Mouse (Mus musculus) WW6 (cell line): ENCODE data around the gene Col24a1.
"Not testable (repeated sequence)": the region's sequence is repeated elsewhere in the genome, so short reads cannot be mapped to it uniquely, and the experiment has no call there.

ENCODE experiments used
- DNase-seq: peaks from one replicate; pipeline ENCODE4 v3.0.0-alpha.2; 2013; ENCODE audit warnings: low read depth, low spot score

Col24a1 gene

DNA sequence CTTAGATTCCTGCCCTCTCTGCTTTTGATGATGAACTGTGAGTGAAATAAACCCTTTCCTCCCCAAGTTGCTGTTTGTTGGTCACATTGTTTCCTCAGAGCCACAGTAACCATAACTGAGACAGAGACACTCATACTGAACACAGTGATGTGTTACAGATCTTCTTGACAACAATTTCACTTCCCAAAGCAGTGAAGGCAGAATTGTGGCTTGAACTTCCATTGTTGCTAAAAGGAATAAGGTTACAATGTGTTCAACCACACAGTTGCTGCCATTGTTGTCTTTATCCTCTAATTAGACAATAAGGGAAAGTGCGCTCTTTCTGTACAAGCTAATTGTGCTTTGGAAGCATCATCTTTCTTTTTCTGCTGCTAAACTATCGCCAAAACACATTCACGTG lies 61.7 kb downstream of the Col24a1 start:
- DNase-seq, result no peak

DNA sequence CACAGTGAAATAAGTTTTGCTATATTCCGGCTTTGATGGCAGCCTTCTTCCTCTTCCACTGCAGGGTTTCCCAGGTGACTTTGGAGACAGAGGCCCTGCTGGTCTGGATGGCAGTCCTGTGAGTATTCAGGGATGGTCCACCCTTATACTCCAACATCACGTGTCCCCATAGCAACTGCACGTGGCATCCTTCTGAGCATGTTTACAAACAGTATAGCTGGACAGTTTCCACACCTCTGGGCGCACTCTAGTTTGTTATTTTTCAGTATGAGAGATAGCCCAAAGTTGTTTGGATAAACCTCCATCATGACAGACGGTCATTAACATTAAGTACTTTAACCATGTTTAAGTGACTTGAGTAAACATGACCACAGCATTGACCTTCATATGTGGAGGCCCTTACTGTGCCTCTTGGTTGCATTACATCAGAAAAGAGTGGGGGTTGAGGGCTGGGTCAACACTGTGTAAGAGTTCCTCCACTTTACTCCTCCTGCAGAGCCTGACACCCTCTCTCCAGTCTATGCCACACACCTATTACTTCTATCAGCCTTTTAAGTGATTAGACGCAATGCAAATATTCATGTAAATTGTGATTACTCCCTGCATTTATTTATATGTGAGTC lies 64.7 kb downstream of the Col24a1 start:
- DNase-seq, result no peak

DNA sequence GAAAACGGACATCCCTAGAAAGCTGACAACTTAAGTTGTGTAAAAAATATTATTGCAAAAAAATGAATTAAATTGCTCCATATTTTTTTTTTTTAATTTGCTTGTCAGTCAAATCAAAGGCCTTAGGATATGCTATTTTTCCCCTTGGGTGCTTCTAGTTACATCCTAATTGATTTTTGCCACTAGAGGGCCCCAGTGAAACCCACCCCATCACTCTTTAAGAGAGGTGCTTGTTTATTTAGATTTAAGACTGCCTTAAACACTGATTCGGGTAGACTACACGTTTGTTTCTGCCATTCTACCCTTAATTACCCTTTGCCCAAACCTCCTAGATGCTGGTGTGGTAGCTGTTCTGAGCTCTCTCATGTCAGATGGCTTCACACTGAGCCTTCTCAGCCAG lies 73.0 kb downstream of the Col24a1 start:
- DNase-seq, result no peak

DNA sequence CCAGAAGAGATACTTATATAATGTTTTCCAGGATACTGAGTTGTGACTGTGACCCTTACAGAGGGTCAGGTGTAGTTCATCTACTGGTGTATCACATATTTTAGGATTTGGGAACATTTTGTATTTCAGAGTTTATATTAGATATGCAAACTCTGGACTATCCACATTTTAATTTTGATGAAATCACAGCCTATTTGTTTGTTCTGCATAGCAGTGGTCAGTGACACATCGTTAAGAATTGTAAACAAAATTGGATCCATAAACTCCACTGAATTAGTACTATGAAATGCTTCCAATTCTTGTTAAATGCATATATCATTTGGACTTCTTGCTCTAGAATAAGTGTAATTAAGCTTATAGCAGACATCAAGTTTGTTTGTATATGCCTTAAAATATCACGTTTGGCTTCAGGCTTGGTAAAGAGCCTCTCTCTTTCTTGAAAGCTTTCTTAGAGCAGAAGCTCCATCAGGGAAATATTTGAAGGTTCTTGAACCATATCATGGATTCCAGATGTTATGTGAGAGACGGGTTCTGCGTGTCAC lies 75.0 kb downstream of the Col24a1 start:
- no peak for DNase-seq

DNA sequence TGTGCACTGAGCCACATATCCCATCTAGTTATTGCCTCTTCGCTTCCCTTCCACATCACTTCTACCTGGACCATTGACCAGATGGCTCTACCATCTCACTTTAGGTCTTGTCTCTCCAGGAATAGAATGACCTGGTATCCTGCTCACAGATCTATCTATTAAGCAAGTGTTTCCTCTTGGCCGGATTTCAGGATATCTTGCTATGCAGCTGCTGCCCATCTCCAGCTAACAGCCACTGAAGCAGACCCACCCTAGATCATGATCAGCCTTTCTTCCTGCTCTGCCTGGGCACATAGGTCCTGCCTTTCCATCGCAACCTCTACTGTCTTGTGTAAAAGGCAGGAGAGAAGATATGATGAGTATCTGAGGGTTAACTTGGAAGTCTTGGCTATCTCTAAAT lies 84.0 kb downstream of the Col24a1 start:
- no peak for DNase-seq

DNA sequence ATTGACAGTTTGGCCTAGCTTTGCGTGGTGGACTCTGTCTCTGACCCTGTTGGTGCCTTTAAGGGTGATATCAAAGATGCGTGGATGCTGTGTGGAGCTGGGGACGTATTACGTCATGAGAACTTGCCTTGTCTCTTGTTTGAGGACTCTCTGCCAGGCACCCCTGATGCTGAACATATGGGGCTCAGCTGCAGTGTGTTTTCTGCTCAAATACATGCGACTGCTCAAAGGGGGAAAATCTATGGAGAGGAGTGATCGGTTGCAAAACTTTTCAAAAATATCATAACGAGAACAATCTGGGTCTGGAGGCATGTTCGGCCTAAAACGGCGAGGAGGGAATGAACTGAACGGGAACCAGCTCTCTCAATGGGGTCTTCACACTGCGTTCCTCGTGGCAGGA lies 90.8 kb downstream of the Col24a1 start:
- DNase-seq, result no peak

DNA sequence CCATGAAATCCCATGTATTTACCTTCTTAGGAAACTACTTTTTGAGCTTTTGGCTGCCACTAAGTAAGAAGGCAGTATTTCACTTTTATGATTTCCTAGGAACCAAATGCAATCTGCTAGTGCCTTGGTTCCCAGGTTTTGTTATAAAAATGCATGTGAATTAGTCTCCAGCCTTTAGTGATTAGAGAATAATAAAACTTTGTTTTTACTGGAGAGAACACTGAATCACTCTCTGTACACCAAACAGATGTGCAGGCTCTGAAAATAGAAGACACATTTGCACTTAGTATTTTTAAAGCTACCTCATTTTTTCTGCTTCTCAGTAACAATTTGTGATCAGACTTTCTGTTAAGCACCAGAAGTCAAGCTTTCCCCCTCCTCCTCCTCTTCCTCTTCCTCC lies 94.2 kb downstream of the Col24a1 start:
- no peak for DNase-seq

DNA sequence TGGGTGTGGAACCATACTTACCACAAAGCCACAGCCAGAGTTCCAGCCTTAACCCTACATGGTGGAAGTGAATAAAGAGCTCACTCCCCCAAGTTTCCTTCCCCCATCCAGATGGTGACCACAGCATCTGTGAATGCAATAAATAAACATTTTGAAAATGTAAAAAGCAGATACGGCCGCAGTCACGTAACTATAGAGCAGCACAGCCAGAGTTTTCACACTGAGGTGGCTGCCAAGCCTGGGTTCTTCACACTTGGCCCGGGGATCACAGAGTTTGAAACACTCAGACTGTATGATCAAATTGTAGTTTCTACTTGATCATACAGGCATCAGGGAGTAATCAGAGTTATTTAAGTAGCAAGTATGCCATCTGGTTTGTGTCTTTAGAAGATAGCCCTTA lies 98.4 kb downstream of the Col24a1 start:
- no peak for DNase-seq

DNA sequence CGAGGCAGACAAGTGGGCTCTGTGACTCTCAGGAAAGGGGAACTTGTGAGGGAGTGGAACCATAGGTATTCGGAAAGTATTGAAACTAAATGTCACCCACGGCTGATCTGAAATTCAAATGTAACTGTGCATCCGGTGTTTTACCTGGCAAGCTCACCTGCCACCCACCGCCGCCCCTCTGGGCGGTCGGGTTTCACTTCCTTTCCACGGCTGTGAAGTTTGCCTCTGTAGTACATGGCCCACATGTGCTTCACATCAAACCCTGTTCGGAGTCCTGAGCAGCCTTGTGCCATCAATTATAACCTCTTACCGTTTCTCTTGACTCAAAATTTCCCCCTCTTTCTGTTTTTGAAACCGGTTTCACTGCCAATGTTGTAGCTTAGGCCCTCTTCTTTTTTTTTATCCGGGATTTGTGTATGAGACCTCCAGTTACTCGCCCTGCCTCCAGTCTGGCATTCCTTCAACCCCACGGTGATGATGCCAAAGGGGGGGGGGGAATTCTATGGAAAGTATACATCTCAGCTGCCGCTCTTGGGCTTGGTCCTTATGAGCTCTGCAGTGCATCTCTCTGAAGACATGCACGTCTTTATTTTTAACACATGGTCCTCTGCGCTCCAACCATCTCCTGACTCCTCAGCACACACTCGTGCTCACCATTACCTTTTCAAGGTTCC lies 99.9 kb downstream of the Col24a1 start:
- DNase-seq, result no peak

DNA sequence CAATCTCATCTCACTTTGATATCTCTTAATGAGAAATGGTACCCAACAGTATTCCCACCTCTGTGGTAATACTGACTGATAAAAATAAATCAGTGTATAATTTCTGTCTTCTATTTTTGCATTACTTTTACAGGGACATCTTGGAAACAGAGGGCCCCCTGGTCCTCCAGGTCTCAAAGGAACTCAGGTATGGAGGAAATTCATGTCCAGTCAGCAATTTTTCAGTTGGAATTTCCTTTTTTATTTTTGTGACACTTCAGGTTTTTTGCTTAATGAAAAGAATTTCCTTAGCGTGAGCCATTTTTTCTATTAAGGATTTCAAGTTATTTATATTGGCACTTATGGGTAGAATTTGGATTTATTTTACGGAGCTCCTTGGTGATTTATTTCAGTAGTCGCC lies 106.9 kb downstream of the Col24a1 start:
- DNase-seq, result no peak

DNA sequence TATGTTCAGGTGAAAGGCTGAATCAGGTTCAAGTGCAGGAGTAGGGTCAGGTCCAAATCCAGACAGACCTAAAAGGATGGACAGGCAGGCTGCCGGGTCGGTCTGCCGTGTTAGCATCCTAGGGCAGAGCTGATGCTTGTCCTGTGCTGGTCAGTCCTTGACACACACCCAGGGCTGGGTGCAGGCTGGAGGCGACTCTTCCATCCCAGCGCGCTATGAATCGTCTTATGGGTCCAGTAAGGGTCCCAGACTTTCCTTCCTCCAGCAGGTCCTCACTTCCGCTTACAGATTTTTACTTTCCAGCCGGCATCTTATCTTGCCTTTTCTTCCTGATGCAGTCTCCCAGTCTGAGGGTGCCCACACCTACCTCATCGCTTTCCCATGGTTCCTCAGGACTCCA lies 110.0 kb downstream of the Col24a1 start:
- no peak for DNase-seq

DNA sequence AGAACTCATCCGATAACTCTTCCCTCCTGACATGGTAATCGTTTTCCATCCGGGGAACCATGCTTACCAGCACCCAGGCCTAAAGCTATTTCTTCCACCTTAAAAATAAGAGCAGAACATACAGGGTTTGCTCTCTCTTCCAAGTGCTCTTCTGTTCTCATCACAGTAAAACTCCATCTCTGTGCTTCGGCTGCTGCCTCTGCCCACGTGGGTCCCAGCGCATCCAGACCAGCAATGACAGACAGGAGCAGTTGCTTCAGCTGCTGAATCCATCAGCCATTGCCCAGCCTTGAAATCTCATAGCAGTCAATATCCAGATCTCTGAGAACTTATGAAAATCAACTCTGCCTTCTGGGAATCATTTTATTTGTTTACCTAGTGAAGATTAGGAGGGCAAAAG lies 110.7 kb downstream of the Col24a1 start:
- DNase-seq, result no peak

DNA sequence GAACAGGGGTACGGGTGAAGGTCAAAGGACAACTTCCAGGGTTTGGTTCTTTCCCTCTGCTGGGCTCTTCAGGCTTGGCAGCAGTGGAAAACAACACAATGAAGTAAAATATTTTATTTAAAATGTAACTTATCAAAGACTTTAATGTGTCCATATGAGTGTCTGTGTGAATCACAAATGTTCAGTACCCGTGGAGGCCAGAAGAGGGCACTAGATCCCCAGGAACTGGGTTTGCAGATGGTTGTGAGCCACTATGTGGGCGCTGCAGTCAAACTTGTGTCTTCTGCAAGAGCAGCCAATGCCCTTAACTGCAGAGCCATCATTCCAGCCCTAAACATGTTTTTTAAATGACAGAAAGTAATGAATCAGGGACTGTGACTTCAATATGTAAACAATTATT lies 115.8 kb downstream of the Col24a1 start:
- no peak for DNase-seq

DNA sequence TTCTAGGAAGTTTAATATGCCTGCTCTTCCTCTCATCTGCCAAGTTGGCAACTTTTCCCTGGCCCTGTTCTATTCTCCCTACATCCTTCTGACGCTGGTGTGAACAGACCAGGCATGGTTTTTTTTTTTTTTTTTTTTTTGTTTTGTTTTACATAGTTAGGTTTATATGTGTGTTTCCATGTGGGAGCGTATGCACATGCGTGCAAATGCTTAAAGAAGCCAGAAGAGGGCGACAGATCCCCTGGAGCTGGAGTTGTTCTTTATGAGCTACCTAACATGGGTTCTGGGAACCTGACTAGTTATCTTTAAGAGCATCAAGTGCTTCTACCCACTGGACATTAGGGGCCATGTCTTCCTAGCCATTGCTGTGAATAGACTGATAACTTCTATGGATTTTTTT lies 119.9 kb downstream of the Col24a1 start:
- no peak for DNase-seq

DNA sequence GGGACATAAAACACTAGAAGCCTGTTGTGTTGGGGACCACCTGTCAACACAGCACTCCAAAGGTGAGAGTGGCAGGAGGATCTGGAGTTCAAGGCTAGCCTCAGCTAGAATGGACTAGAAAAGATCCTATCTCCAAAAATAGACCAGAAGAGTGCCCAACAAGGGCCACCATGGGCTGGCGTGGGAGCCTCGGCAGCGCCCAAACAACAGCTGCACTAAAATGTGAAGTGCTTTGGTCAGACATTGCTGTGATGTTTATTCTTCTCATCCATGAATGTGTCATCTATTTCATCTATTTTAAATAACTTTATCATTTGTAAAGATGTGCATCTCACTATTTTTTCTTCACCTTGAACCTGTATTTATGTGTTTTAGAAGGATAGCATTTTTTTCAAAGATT lies 122.1 kb downstream of the Col24a1 start:
- no peak for DNase-seq

DNA sequence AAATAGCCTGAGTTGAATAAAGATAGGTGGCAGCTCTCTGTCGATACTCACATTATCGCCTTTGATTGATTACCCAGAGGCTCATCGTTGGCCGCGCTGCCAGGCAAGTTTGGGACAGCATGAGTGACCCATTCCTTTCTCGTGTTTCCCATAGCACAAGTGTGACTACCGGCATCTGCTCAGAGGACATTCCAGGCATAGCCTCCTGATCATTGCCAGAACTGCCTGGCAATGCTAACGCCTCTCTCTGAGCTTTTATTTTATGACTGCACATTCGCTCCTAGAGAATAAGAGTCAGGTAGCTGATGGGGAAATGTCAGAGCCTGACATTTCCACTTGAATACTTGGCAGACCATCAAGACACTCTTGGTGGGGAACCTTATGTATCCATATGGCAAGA lies 125.5 kb downstream of the Col24a1 start:
- DNase-seq, result no peak

DNA sequence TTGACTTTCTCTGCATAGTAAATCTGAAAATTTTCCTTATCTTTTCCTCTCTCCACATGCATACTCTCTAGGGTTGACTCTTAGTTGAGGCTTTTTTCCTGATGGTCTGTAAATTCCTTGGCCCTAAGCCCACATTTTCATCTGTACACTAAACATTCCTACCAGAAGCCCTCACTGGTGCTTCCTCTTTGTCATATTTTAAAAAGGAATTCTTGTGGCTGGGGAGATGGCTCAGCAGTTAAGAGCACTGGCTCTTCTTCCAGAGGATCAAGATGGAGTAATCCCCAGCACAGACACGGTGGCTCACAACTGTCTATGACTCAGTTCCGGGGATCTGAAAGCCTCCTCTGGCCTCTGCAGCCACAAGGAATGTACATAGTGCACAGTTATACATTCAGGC lies 128.1 kb downstream of the Col24a1 start:
- no peak for DNase-seq

DNA sequence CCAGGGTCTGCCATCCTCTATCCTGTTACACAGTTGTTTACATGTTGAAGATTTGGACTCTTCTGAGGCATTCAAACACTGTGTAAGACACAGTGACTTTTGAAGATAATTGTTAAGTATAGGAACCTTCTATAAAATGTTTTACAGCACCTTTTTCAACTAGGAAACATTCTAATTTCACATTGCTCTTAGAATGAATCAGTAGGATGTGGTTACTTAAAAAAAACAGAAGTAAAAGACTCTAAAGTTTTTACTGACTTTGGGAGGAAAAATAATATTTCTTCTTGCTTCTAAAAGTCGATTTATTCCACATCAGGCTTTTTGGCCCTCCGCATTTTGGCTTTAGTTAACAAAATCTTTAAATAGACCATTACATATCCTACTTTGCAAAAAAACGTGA lies 129.8 kb downstream of the Col24a1 start:
- DNase-seq, result no peak

DNA sequence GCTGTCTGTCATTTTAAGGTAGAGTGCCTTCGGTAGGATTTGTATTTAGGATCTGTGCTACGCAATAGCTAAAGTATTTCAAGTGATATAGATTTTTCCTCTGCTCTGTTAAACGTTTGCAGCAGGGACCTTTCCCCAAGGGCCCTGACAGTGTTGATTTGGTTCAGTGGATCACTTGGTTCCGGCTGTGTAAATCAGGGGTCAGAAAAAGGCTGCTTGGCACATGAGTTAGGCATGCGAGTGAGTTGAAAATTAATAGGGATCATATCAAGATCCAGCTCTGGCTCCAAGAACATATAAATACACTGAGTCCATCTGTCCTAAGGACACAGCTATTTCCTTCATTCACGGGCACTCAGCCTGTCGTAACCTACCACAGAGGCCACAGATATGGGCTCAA lies 146.1 kb downstream of the Col24a1 start:
- no peak for DNase-seq

DNA sequence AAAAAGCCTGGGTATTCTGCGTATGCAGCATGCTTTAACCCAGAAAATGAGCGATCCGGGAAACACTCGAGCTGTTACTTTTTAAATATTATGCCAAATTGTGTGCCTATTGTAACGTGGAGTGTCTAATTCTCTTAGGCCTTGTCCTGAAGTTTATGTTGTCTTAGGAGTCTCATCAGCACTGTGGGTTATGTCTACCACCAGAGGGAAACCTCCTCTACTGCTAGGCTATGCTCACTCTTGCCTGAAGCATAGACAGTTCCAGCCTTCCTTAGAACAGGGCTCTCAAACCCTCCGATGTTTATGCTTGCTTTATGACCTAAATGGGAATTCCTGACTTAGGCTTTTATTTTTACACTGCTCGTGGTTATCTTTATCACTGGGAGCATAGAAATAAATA lies 146.8 kb downstream of the Col24a1 start:
- DNase-seq, result no peak

DNA sequence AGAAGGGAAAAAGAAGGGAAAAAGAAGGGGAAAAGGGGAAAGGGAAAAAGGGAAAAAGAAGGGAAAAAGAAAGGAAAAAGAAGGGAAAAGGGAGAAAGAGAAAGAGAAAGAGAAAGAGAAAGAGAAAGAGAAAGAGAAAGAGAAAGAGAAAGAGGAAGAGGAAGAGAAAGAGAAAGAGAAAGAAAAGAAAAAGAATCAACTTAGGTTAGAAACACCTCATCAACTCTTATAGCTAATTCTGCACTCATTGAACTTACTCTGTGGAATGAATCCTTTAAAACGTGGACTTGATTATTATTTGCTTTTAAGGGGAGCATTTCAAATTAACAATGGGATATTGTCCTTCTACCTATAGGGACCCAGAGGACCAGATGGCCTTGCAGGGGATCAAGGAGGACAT lies 148.7 kb downstream of the Col24a1 start:
- DNase-seq, result no peak

DNA sequence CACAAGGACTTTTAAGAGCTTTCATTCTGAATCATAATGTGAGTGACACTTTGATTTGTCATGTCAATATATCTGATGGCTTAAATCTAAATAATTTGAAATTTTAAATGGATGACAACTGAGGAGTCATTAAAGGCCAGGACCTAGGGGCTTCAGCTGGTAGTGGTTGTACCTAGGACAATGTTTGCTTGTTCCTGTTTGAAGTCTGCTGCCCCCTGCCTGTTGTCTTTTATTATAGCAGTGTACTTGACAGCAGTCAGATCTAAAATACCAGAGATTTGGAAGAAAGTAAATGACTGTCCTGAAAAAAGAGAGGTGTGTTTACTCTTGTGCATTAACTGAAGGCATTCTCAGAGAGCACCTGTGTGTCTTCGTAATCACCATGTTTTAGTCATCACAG lies 150.0 kb downstream of the Col24a1 start:
- no peak for DNase-seq

DNA sequence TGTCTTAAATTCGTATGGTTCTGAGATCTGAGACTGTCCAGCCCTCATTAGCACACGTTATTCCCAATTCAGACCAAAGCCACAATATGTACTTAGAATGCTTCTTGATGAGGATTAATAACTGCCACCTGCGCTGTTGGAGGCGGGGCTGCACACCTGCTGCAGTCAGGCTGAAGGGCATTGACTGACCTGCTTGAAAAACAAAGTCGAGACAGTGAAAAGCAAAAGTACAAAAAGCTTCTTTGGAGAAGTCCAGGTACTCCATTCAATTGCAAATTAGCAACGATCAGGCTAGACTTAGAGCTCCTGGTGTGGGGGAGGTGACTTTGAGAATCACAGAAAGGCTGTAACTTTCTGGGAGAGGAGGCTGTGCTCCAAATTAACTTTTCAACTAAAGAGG lies 150.9 kb downstream of the Col24a1 start:
- not testable (repeated sequence) for DNase-seq

DNA sequence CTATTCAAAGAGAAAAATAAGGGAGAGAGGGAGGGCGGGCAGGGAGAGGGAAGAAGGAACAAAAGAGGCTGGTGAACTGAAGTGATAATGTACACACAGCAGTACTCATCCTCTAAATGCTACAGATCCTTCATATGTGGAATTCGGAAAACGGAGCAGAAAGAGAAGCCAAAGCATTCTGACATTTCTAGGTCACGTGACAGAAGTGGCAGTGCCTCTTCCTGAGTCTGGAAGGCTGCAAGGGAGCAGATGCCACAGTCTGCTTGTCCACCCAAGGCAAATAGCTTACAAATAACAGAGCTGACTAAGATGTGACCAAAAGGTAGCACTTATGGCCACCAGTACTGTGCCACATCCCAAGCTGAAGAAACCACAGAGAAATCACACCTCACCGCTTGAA lies 164.8 kb downstream of the Col24a1 start:
- no peak for DNase-seq
